ENCODE assay signal across 8 mouse cellular contexts in genomic region chr7:28382981-28383396, GRCm38 (mm10). TPM values are rescaled to one million over a fixed set of nuclear protein-coding genes. Genes with fewer than 3 reads are reported as not detected.
DNase-seq lines count a peak whose midpoint lies in the region; TF ChIP-seq lines count a peak whose summit lies in the region.

No protein-coding gene starts in this region.

- H3K9me3 ChIP-seq in heart, embryonic 10.5 days: no peaks in the 10 kb centered on the region

- peak overlapping the region; percentile 99 for H3K27ac ChIP-seq in bone marrow, adult 2 months (ENCODE audit: control insufficient read depth, insufficient read depth, low read depth, low read length, poor library complexity)
- peak overlapping the region; percentile 96 for H3K27ac ChIP-seq in heart, embryonic 10.5 days
- peak overlapping the region; percentile 97 for H3K27ac ChIP-seq in spleen, adult 2 months (ENCODE audit: insufficient read depth, low read length)

- no peaks in the 10 kb centered on the region for H3K27me3 ChIP-seq in heart, embryonic 10.5 days (ENCODE audit: insufficient read depth, poor library complexity, severe bottlenecking)
- no peaks in the 10 kb centered on the region for H3K27me3 ChIP-seq in spleen, adult 2 months (ENCODE audit: control insufficient read depth, insufficient read depth, low read length)

- H3K36me3 ChIP-seq in heart, embryonic 10.5 days: peaks cover 20% of the 10 kb centered on the region
- peaks cover 4% of the 10 kb centered on the region for H3K36me3 ChIP-seq in spleen, adult 2 months (ENCODE audit: control insufficient read depth, insufficient read depth, low read length)

- peaks cover 14% of the 10 kb centered on the region for H3K4me1 ChIP-seq in bone marrow, adult 2 months (ENCODE audit: control insufficient read depth, insufficient read depth, low read length)
- peaks cover 51% of the 10 kb centered on the region for H3K4me1 ChIP-seq in heart, embryonic 10.5 days
- peaks cover 28% of the 10 kb centered on the region for H3K4me1 ChIP-seq in lung, adult 2 months (ENCODE audit: control insufficient read depth, insufficient read depth, low read length)
- peaks cover 35% of the 10 kb centered on the region for H3K4me1 ChIP-seq in spleen, adult 2 months (ENCODE audit: control insufficient read depth, insufficient read depth, insufficient read length)

- peak; percentile 86 for TF ChIP-seq POLR2A in bone marrow, adult 2 months (IDR thresholded peaks at IDR 0.05; ENCODE audit: borderline replicate concordance, control insufficient read depth, low read depth, low read length)
- TF ChIP-seq POLR2A in lung, adult 2 months (IDR thresholded peaks at IDR 0.05; ENCODE audit: borderline replicate concordance, extremely low read depth, low read depth, low read length): peak; percentile 38; the same call in 1 of the 2 replicates
- TF ChIP-seq POLR2A in spleen, adult 2 months (IDR thresholded peaks at IDR 0.05; ENCODE audit: low read depth, low read length): peak; percentile 67

- H3K4me3 ChIP-seq in bone marrow, adult 2 months (replicated peaks; ENCODE audit: control insufficient read depth, low read depth, low read length): peak overlapping the region; percentile 11
- peak overlapping the region; percentile 52 for H3K4me3 ChIP-seq in heart, embryonic 10.5 days
- H3K4me3 ChIP-seq in lung, adult 2 months (replicated peaks; ENCODE audit: extremely low read depth, low read depth, low read length): no peak overlapping the region
- H3K4me3 ChIP-seq in spleen, adult 2 months (ENCODE audit: extremely low read depth, insufficient read depth, insufficient read length): peak overlapping the region; percentile 19

- TF ChIP-seq CTCF in bone marrow, adult 2 months (IDR thresholded peaks at IDR 0.05; ENCODE audit: control insufficient read depth, insufficient read depth, low read length): no peak
- no peak for TF ChIP-seq CTCF in lung, adult 2 months (IDR thresholded peaks at IDR 0.05; ENCODE audit: insufficient read depth, low read length)
- no peak for TF ChIP-seq CTCF in spleen, adult 2 months (IDR thresholded peaks at IDR 0.05; ENCODE audit: extremely low read depth, insufficient read depth, insufficient read length, insufficient replicate concordance)

- DNase-seq in layer of hippocampus, adult 18-20 months (ENCODE audit: low spot score in 2 of 2): peak; percentile 60 to 73
- no peak for DNase-seq in layer of hippocampus, adult 9-10 months (ENCODE audit: low spot score)
- no peak for DNase-seq in heart, embryonic 10.5 days (ENCODE audit: low spot score)
- peak; percentile 66 for DNase-seq in kidney, postnatal 10 days
- DNase-seq in lung, adult 2 months: peak; percentile 36
- DNase-seq in spleen, adult 2 months (ENCODE audit: low read depth in 1 of 2, low spot score in 2 of 2): peak; percentile 70 to 90
- DNase-seq in embryo, embryonic 10 days (ENCODE audit: low spot score): no peak

- under 1% methylated on average over 11 of the region's 11 CpGs for WGBS in bone marrow, adult 2 months
- 23% methylated on average over 11 of the region's 11 CpGs for WGBS in heart, embryonic 10.5 days
- 21% methylated on average over 11 of the region's 11 CpGs for whole genome bisulfite sequencing in lung, adult 2 months
- 2% methylated on average over 11 of the region's 11 CpGs for WGBS in spleen, adult 2 months

RNA-seq across cellular contexts. Expression of gene Zfp36, which starts 2.9 kb away (rescaled TPM):
- total RNA-seq in layer of hippocampus, adult 18-20 months (2021): 1 to 10 TPM; 3.5 to 3.7 TPM
- 25.5 and 53.7 TPM in 2 replicates for polyA plus RNA-seq in bone marrow, adult 2 months (2011; ENCODE audit: insufficient read depth, insufficient read length, low replicate concordance, missing spikeins)
- 13.7 and 15.1 TPM in 2 replicates for polyA plus RNA-seq in heart, embryonic 10.5 days (2016; fragmentation: Nextera tagmentation; extraction: Ambion mirVana)
- 83.3 and 136 TPM in 2 replicates for polyA plus RNA-seq in lung, adult 2 months (2012; rRNA removed)
- 106 and 138 TPM in 2 replicates for polyA plus RNA-seq in spleen, adult 2 months (2012; rRNA removed)

RNA-seq across cellular contexts. Expression of gene Med29, which starts 9.5 kb away (rescaled TPM):
- 10 to 100 TPM; 21.4 to 22.1 TPM for total RNA-seq in layer of hippocampus, adult 18-20 months (2021)
- 12.0 and 24.2 TPM in 2 replicates for polyA plus RNA-seq in bone marrow, adult 2 months (2011; ENCODE audit: insufficient read depth, insufficient read length, low replicate concordance, missing spikeins)
- 58.8 and 62.0 TPM in 2 replicates for polyA plus RNA-seq in heart, embryonic 10.5 days (2016; fragmentation: Nextera tagmentation; extraction: Ambion mirVana)
- 37.3 and 39.2 TPM in 2 replicates for polyA plus RNA-seq in lung, adult 2 months (2012; rRNA removed)
- 26.6 and 31.5 TPM in 2 replicates for polyA plus RNA-seq in spleen, adult 2 months (2012; rRNA removed)

RNA-seq across cellular contexts. Expression of gene Paf1, which starts 9.8 kb away (rescaled TPM):
- 10 to 100 TPM; 64.9 to 69.3 TPM for total RNA-seq in layer of hippocampus, adult 18-20 months (2021)
- 136 and 209 TPM in 2 replicates for polyA plus RNA-seq in bone marrow, adult 2 months (2011; ENCODE audit: insufficient read depth, insufficient read length, low replicate concordance, missing spikeins)
- polyA plus RNA-seq in heart, embryonic 10.5 days (2016; fragmentation: Nextera tagmentation; extraction: Ambion mirVana): 79.8 and 81.3 TPM in 2 replicates
- 81.5 and 103 TPM in 2 replicates for polyA plus RNA-seq in lung, adult 2 months (2012; rRNA removed)
- 85.1 and 88.6 TPM in 2 replicates for polyA plus RNA-seq in spleen, adult 2 months (2012; rRNA removed)

RNA-seq across cellular contexts. Expression of gene Plekhg2, which starts 10.6 kb away (rescaled TPM):
- total RNA-seq in layer of hippocampus, adult 18-20 months (2021): 1 to 10 TPM; 4.8 to 5.1 TPM
- polyA plus RNA-seq in bone marrow, adult 2 months (2011; ENCODE audit: insufficient read depth, insufficient read length, low replicate concordance, missing spikeins): 15.6 and 26.3 TPM in 2 replicates
- 68.3 and 75.1 TPM in 2 replicates for polyA plus RNA-seq in heart, embryonic 10.5 days (2016; fragmentation: Nextera tagmentation; extraction: Ambion mirVana)
- polyA plus RNA-seq in lung, adult 2 months (2012; rRNA removed): 37.5 and 40.0 TPM in 2 replicates
- polyA plus RNA-seq in spleen, adult 2 months (2012; rRNA removed): 64.0 and 66.4 TPM in 2 replicates

RNA-seq across cellular contexts. Expression of gene Rps16, which starts 32.5 kb away (rescaled TPM):
- total RNA-seq in layer of hippocampus, adult 18-20 months (2021): 100 to 1,000 TPM; 481 to 546 TPM
- 838 and 1,358 TPM in 2 replicates for polyA plus RNA-seq in bone marrow, adult 2 months (2011; ENCODE audit: insufficient read depth, insufficient read length, low replicate concordance, missing spikeins)
- polyA plus RNA-seq in heart, embryonic 10.5 days (2016; fragmentation: Nextera tagmentation; extraction: Ambion mirVana): 726 and 844 TPM in 2 replicates
- 529 and 774 TPM in 2 replicates for polyA plus RNA-seq in lung, adult 2 months (2012; rRNA removed)
- 1,505 and 1,761 TPM in 2 replicates for polyA plus RNA-seq in spleen, adult 2 months (2012; rRNA removed)

Comparison
In these comparisons a context has a peak if more than half of its experiments do, and no peak if none do; other contexts are left out.
1. DNase-seq: peak in layer of hippocampus, adult 18-20 months (2 of 2), kidney, postnatal 10 days (single experiment), lung, adult 2 months (single experiment) and spleen, adult 2 months (2 of 2); none in layer of hippocampus, adult 9-10 months (single experiment), heart, embryonic 10.5 days (single experiment) and embryo, embryonic 10 days (single experiment).
2. Peak in every context shown above with its lines, with median percentiles within 50 percentile points of each other: H3K27ac ChIP-seq and POLR2A ChIP-seq.